Mouse (Mus musculus) neural tube, embryonic 11.5 days (tissue): ENCODE data around the gene Akap9. TPM values are rescaled to one million over a fixed set of nuclear protein-coding genes. Genes with fewer than 3 reads are reported as not detected.
"Not testable (repeated sequence)": the region's sequence is repeated elsewhere in the genome, so short reads cannot be mapped to it uniquely, and the experiment has no call there.

Experiments used
- ATAC-seq: fragments of 200-750 bp; cut with Nextera tagmentation; 2 replicates; pipeline ENCODE4 v1.8.0; 2017; ENCODE audit warnings: moderate number of reproducible peaks, mild to moderate bottlenecking, moderate TSS enrichment, moderate library complexity; ENCODE audit not compliant: insufficient read depth, low FRiP score, low TSS enrichment
- DNase-seq: peaks from one replicate; pipeline ENCODE4 v3.0.0-alpha.2; 2015; ENCODE audit warnings: low spot score
- H3K27ac ChIP-seq: fragments of 300-500 bp; sonication (generic); 2 replicates; pipeline ENCODE4 v1.5.1; 2014; ENCODE audit warnings: low read depth, mild to moderate bottlenecking, low read length
- H3K27me3 ChIP-seq: fragments of 300-500 bp; sonication (generic); 2 replicates; pipeline ENCODE4 v1.6.1; 2014; ENCODE audit warnings: mild to moderate bottlenecking, low read length, mixed read lengths; ENCODE audit not compliant: control insufficient read depth, insufficient read depth
- H3K36me3 ChIP-seq: fragments of 300-500 bp; sonication (generic); 2 replicates; pipeline ENCODE4 v1.6.1; 2014; ENCODE audit warnings: mild to moderate bottlenecking, low read length, moderate library complexity, mixed read lengths; ENCODE audit not compliant: control insufficient read depth, insufficient read depth
- H3K4me1 ChIP-seq: fragments of 300-500 bp; sonication (generic); 2 replicates; pipeline ENCODE4 v1.6.1; 2014; ENCODE audit warnings: low read length, mixed read lengths; ENCODE audit not compliant: control insufficient read depth, insufficient read depth
- H3K4me2 ChIP-seq: fragments of 300-500 bp; sonication (generic); 2 replicates; pipeline ENCODE4 v1.6.1; 2014; ENCODE audit warnings: low read depth, mild to moderate bottlenecking, moderate library complexity
- H3K4me3 ChIP-seq: fragments of 300-500 bp; sonication (generic); 2 replicates; pipeline ENCODE4 v1.5.1; 2014; ENCODE audit warnings: low read depth, low read length
- H3K9ac ChIP-seq: fragments of 300-500 bp; sonication (generic); 2 replicates; pipeline ENCODE4 v1.6.1; 2014; ENCODE audit warnings: mild to moderate bottlenecking, low read length
- H3K9me3 ChIP-seq: fragments of 300-500 bp; sonication (generic); 2 replicates; pipeline ENCODE4 v1.6.1; 2016; ENCODE audit warnings: low read length; ENCODE audit not compliant: control insufficient read depth
- WGBS: fragments of 180-500 bp; shearing (Covaris S2); extraction: QIAGEN DNeasy Blood & Tissue Kit; methylation state at CpG from one replicate; pipeline ENCODE4 v1.1.7; 2014; 5-methylcytosine and 5-hydroxymethylcytosine counted together
- polyA plus RNA-seq: library from polyadenylated mRNA; unstranded; fragments of >200 nt; fragmentation: Nextera tagmentation; extraction: Ambion mirVana; gene quantifications from 2 replicates; pipeline ENCODE4 v1.2.1, GENCODE M21; 2014

Akap9 gene
- polyA plus RNA-seq, 1 experiment from 2014 or later: 144 TPM

GRCm38 (mm10) chr5:3943169-3943568 lies 15.3 kb downstream of the Akap9 start:
- not testable (repeated sequence) for H3K4me3 ChIP-seq, H3K27ac ChIP-seq

GRCm38 (mm10) chr5:3952498-3952897 lies 24.6 kb downstream of the Akap9 start:
- H3K36me3 ChIP-seq: peaks cover 17% of the 10 kb centered on the region
- DNase-seq (no peak), ATAC-seq (no peak)
- H3K4me2 ChIP-seq: no peak overlapping the region
- no peak overlapping the region for H3K4me3 ChIP-seq
- no peaks in the 10 kb centered on the region for H3K4me1 ChIP-seq
- no peak overlapping the region for H3K27ac ChIP-seq
- WGBS: 97% methylated on average over 6 of the region's 6 CpGs
- H3K27me3 ChIP-seq: no peaks in the 10 kb centered on the region
- no peaks in the 10 kb centered on the region for H3K9me3 ChIP-seq
- no peak overlapping the region for H3K9ac ChIP-seq

More at GRCm38 (mm10) chr5:3943169-3943568, 15.3 kb downstream of the Akap9 start:
- not testable (repeated sequence) for DNase-seq, ATAC-seq, H3K9me3 ChIP-seq, H3K27me3 ChIP-seq, H3K36me3 ChIP-seq, H3K9ac ChIP-seq, H3K4me1 ChIP-seq, H3K4me2 ChIP-seq
- 55% methylated on average over 4 of the region's 4 CpGs for WGBS

GRCm38 (mm10) chr5:3954541-3954940 lies 26.7 kb downstream of the Akap9 start:
- no peak overlapping the region for H3K27ac ChIP-seq
- H3K4me3 ChIP-seq: no peak overlapping the region
- ATAC-seq (no peak), DNase-seq (no peak)
- H3K36me3 ChIP-seq: peaks cover 10% of the 10 kb centered on the region
- H3K9ac ChIP-seq: no peak overlapping the region
- no peaks in the 10 kb centered on the region for H3K9me3 ChIP-seq
- no peaks in the 10 kb centered on the region for H3K4me1 ChIP-seq
- 93% methylated on average over 1 of the region's 1 CpGs for WGBS
- H3K27me3 ChIP-seq: no peaks in the 10 kb centered on the region
- no peak overlapping the region for H3K4me2 ChIP-seq

GRCm38 (mm10) chr5:3961286-3961685 lies 33.4 kb downstream of the Akap9 start:
- Histone ChIP-seq H3K4me1 (no peaks in the 10 kb centered on the region), H3K9me3 (no peaks in the 10 kb centered on the region), H3K36me3 (peaks cover 10% of the 10 kb centered on the region), H3K27ac (no peak overlapping the region), H3K4me2 (no peak overlapping the region), H3K4me3 (no peak overlapping the region), H3K27me3 (no peaks in the 10 kb centered on the region), H3K9ac (no peak overlapping the region)
- DNase-seq (no peak), ATAC-seq (no peak)
- WGBS: 94% methylated on average over 7 of the region's 7 CpGs

- peaks cover 7% of the 10 kb centered on the region for H3K36me3 ChIP-seq
- H3K4me1 ChIP-seq: no peaks in the 10 kb centered on the region
- no peak overlapping the region for H3K9ac ChIP-seq
- no peak overlapping the region for H3K27ac ChIP-seq
- H3K4me3 ChIP-seq: no peak overlapping the region
- H3K4me2 ChIP-seq: no peak overlapping the region
- DNase-seq: no peak
- H3K9me3 ChIP-seq: no peaks in the 10 kb centered on the region
- ATAC-seq: no peak
- WGBS: 94% methylated on average over 9 of the region's 9 CpGs
- H3K27me3 ChIP-seq: no peaks in the 10 kb centered on the region
Measured at GRCm38 (mm10) chr5:3968415-3968814, 40.6 kb downstream of the Akap9 start.

GRCm38 (mm10) chr5:3969114-3969513 lies 41.3 kb downstream of the Akap9 start:
- Histone ChIP-seq H3K27me3 (no peaks in the 10 kb centered on the region), H3K27ac (no peak overlapping the region), H3K36me3 (peaks cover 8% of the 10 kb centered on the region), H3K4me1 (no peaks in the 10 kb centered on the region), H3K4me3 (no peak overlapping the region), H3K9me3 (no peaks in the 10 kb centered on the region), H3K4me2 (no peak overlapping the region), H3K9ac (no peak overlapping the region)
- no peak for ATAC-seq
- 97% methylated on average over 6 of the region's 6 CpGs for WGBS
- no peak for DNase-seq

GRCm38 (mm10) chr5:3970936-3971335 lies 43.1 kb downstream of the Akap9 start:
- WGBS: 92% methylated on average over 2 of the region's 2 CpGs

GRCm38 (mm10) chr5:3973764-3974163 lies 45.9 kb downstream of the Akap9 start:
- H3K4me3 ChIP-seq: no peak overlapping the region

More at GRCm38 (mm10) chr5:3970936-3971335, 43.1 kb downstream of the Akap9 start:
- DNase-seq (no peak), ATAC-seq (no peak)
- H3K9ac ChIP-seq: no peak overlapping the region
- H3K9me3 ChIP-seq: no peaks in the 10 kb centered on the region
- H3K4me2 ChIP-seq: no peak overlapping the region
- H3K4me3 ChIP-seq: no peak overlapping the region
- no peaks in the 10 kb centered on the region for H3K4me1 ChIP-seq
- H3K27ac ChIP-seq: no peak overlapping the region
- H3K36me3 ChIP-seq: peaks cover 8% of the 10 kb centered on the region
- no peaks in the 10 kb centered on the region for H3K27me3 ChIP-seq

GRCm38 (mm10) chr5:3974896-3975295 lies 47.0 kb downstream of the Akap9 start:
- no peak for DNase-seq
- Histone ChIP-seq H3K27ac (no peak overlapping the region), H3K4me2 (no peak overlapping the region), H3K9ac (no peak overlapping the region), H3K9me3 (no peaks in the 10 kb centered on the region), H3K4me3 (no peak overlapping the region), H3K36me3 (peaks cover 5% of the 10 kb centered on the region), H3K27me3 (no peaks in the 10 kb centered on the region), H3K4me1 (no peaks in the 10 kb centered on the region)
- 83% methylated on average over 6 of the region's 6 CpGs for WGBS
- no peak for ATAC-seq

More at GRCm38 (mm10) chr5:3973764-3974163, 45.9 kb downstream of the Akap9 start:
- no peak overlapping the region for H3K4me2 ChIP-seq
- H3K9me3 ChIP-seq: no peaks in the 10 kb centered on the region
- ATAC-seq: no peak
- DNase-seq: no peak
- 86% methylated on average over 5 of the region's 5 CpGs for WGBS
- no peaks in the 10 kb centered on the region for H3K4me1 ChIP-seq
- no peak overlapping the region for H3K27ac ChIP-seq
- H3K9ac ChIP-seq: no peak overlapping the region
- no peaks in the 10 kb centered on the region for H3K27me3 ChIP-seq
- H3K36me3 ChIP-seq: peaks cover 11% of the 10 kb centered on the region
